Mouse (Mus musculus): ENCODE data around the gene Jag2. TPM values are rescaled to one million over a fixed set of nuclear protein-coding genes. Genes with fewer than 3 reads are reported as not detected.

Jag2 gene
- polyA plus RNA-seq, 1 experiment: 6.4 TPM

- 90% methylated on average over 22 of the region's 22 CpGs for WGBS
- H3K4me1 ChIP-seq (ENCODE audit: control insufficient read depth, insufficient read depth, low read length): no peaks in the 10 kb centered on the region
- no peak overlapping the region for H3K27ac ChIP-seq (ENCODE audit: control insufficient read depth, insufficient read depth, low read depth, low read length, poor library complexity)
- TF ChIP-seq POLR2A (IDR thresholded peaks at IDR 0.05; ENCODE audit: borderline replicate concordance, control insufficient read depth, low read depth, low read length): no peak
- TF ChIP-seq CTCF (IDR thresholded peaks at IDR 0.05; ENCODE audit: control insufficient read depth, insufficient read depth, low read length): no peak
- no peak overlapping the region for H3K4me3 ChIP-seq (replicated peaks; ENCODE audit: control insufficient read depth, low read depth, low read length)
These were observed 20.6 kb downstream of the Jag2 start for GRCm38 (mm10) chr12:112908991-112909390.

- WGBS: 78% methylated on average over 5 of the region's 5 CpGs
- H3K4me3 ChIP-seq (replicated peaks; ENCODE audit: control insufficient read depth, low read depth, low read length): no peak overlapping the region
- no peak for TF ChIP-seq CTCF (IDR thresholded peaks at IDR 0.05; ENCODE audit: control insufficient read depth, insufficient read depth, low read length)
- no peak for TF ChIP-seq POLR2A (IDR thresholded peaks at IDR 0.05; ENCODE audit: borderline replicate concordance, control insufficient read depth, low read depth, low read length)
These were observed 24.6 kb downstream of the Jag2 start for GRCm38 (mm10) chr12:112905001-112905400.

GRCm38 (mm10) chr12:112903941-112904340 lies 25.6 kb downstream of the Jag2 start:
- TF ChIP-seq CTCF (IDR thresholded peaks at IDR 0.05; ENCODE audit: control insufficient read depth, insufficient read depth, low read length): no peak
- no peak for TF ChIP-seq POLR2A (IDR thresholded peaks at IDR 0.05; ENCODE audit: borderline replicate concordance, control insufficient read depth, low read depth, low read length)
- Histone ChIP-seq H3K4me3 (replicated peaks; ENCODE audit: control insufficient read depth, low read depth, low read length) (no peak overlapping the region), H3K27ac (ENCODE audit: control insufficient read depth, insufficient read depth, low read depth, low read length, poor library complexity) (no peak overlapping the region; the same call in 1 of the 2 replicates), H3K4me1 (ENCODE audit: control insufficient read depth, insufficient read depth, low read length) (no peaks in the 10 kb centered on the region)
- WGBS: 82% methylated on average over 8 of the region's 8 CpGs

More at GRCm38 (mm10) chr12:112905001-112905400, 24.6 kb downstream of the Jag2 start:
- Histone ChIP-seq H3K4me1 (ENCODE audit: control insufficient read depth, insufficient read depth, low read length) (no peaks in the 10 kb centered on the region), H3K27ac (ENCODE audit: control insufficient read depth, insufficient read depth, low read depth, low read length, poor library complexity) (no peak overlapping the region)

- no peak overlapping the region for H3K4me3 ChIP-seq (replicated peaks; ENCODE audit: control insufficient read depth, low read depth, low read length)
- H3K27ac ChIP-seq (ENCODE audit: control insufficient read depth, insufficient read depth, low read depth, low read length, poor library complexity): no peak overlapping the region
- peaks cover under 1% of the 10 kb centered on the region for H3K4me1 ChIP-seq (ENCODE audit: control insufficient read depth, insufficient read depth, low read length)
- 84% methylated on average over 9 of the region's 9 CpGs for WGBS
- TF ChIP-seq CTCF (IDR thresholded peaks at IDR 0.05; ENCODE audit: control insufficient read depth, insufficient read depth, low read length): no peak
- no peak for TF ChIP-seq POLR2A (IDR thresholded peaks at IDR 0.05; ENCODE audit: borderline replicate concordance, control insufficient read depth, low read depth, low read length)
These were observed 28.9 kb downstream of the Jag2 start for GRCm38 (mm10) chr12:112900641-112901040.

GRCm38 (mm10) chr12:112898960-112899359 lies 30.6 kb downstream of the Jag2 start:
- WGBS: 52% methylated on average over 4 of the region's 4 CpGs
- Histone ChIP-seq H3K27ac (ENCODE audit: control insufficient read depth, insufficient read depth, low read depth, low read length, poor library complexity) (no peak overlapping the region), H3K4me1 (ENCODE audit: control insufficient read depth, insufficient read depth, low read length) (peaks cover 5% of the 10 kb centered on the region), H3K4me3 (replicated peaks; ENCODE audit: control insufficient read depth, low read depth, low read length) (no peak overlapping the region)
- TF ChIP-seq CTCF (IDR thresholded peaks at IDR 0.05; ENCODE audit: control insufficient read depth, insufficient read depth, low read length): no peak
- TF ChIP-seq POLR2A (IDR thresholded peaks at IDR 0.05; ENCODE audit: borderline replicate concordance, control insufficient read depth, low read depth, low read length): no peak

GRCm38 (mm10) chr12:112898351-112898750 lies 31.2 kb downstream of the Jag2 start:
- no peak overlapping the region for H3K27ac ChIP-seq (ENCODE audit: control insufficient read depth, insufficient read depth, low read depth, low read length, poor library complexity)

GRCm38 (mm10) chr12:112897522-112898212 lies 31.9 kb downstream of the Jag2 start:
- no peak overlapping the region for H3K27ac ChIP-seq (ENCODE audit: control insufficient read depth, insufficient read depth, low read depth, low read length, poor library complexity)

More at GRCm38 (mm10) chr12:112898351-112898750, 31.2 kb downstream of the Jag2 start:
- TF ChIP-seq CTCF (IDR thresholded peaks at IDR 0.05; ENCODE audit: control insufficient read depth, insufficient read depth, low read length) (no peak), POLR2A (IDR thresholded peaks at IDR 0.05; ENCODE audit: borderline replicate concordance, control insufficient read depth, low read depth, low read length) (no peak)
- Histone ChIP-seq H3K4me1 (ENCODE audit: control insufficient read depth, insufficient read depth, low read length) (peaks cover 5% of the 10 kb centered on the region), H3K4me3 (replicated peaks; ENCODE audit: control insufficient read depth, low read depth, low read length) (no peak overlapping the region)
- 83% methylated on average over 12 of the region's 12 CpGs for WGBS

GRCm38 (mm10) chr12:112894969-112895368 lies 34.6 kb downstream of the Jag2 start:
- Histone ChIP-seq H3K4me3 (replicated peaks; ENCODE audit: control insufficient read depth, low read depth, low read length) (no peak overlapping the region), H3K27ac (ENCODE audit: control insufficient read depth, insufficient read depth, low read depth, low read length, poor library complexity) (no peak overlapping the region), H3K4me1 (ENCODE audit: control insufficient read depth, insufficient read depth, low read length) (peaks cover 5% of the 10 kb centered on the region)
- no peak for TF ChIP-seq CTCF (IDR thresholded peaks at IDR 0.05; ENCODE audit: control insufficient read depth, insufficient read depth, low read length)
- no peak for TF ChIP-seq POLR2A (IDR thresholded peaks at IDR 0.05; ENCODE audit: borderline replicate concordance, control insufficient read depth, low read depth, low read length)
- WGBS: 10% methylated on average over 4 of the region's 4 CpGs

More at GRCm38 (mm10) chr12:112897522-112898212, 31.9 kb downstream of the Jag2 start:
- Histone ChIP-seq H3K4me1 (ENCODE audit: control insufficient read depth, insufficient read depth, low read length) (peaks cover 5% of the 10 kb centered on the region), H3K4me3 (replicated peaks; ENCODE audit: control insufficient read depth, low read depth, low read length) (no peak overlapping the region)
- TF ChIP-seq CTCF (IDR thresholded peaks at IDR 0.05; ENCODE audit: control insufficient read depth, insufficient read depth, low read length): no peak
- no peak for TF ChIP-seq POLR2A (IDR thresholded peaks at IDR 0.05; ENCODE audit: borderline replicate concordance, control insufficient read depth, low read depth, low read length)
- WGBS: 9% methylated on average over 16 of the region's 16 CpGs
